Mouse (Mus musculus) embryonic facial prominence, embryonic 14.5 days (tissue): ENCODE measurements around the gene Tnfaip2. TPM values are rescaled to one million over a fixed set of nuclear protein-coding genes. Genes with fewer than 3 reads are reported as not detected.

ENCODE experiments used
- ATAC-seq: fragments of 200-750 bp; cut with Nextera tagmentation; 2 replicates; pipeline ENCODE4 v1.8.0; 2017; ENCODE audit warnings: low read depth, moderate number of reproducible peaks, moderate TSS enrichment
- DNase-seq: peaks from one replicate; pipeline ENCODE4 v3.0.0-alpha.2; 2015; ENCODE audit warnings: low spot score
- H3K27ac ChIP-seq: fragments of 300-500 bp; sonication (generic); replicated peaks from 2 replicates; pipeline ENCODE4 v1.5.1; 2014; ENCODE audit warnings: low read depth, mild to moderate bottlenecking, low read length, moderate library complexity
- H3K27me3 ChIP-seq: fragments of 300-500 bp; sonication (generic); replicated peaks from 2 replicates; pipeline ENCODE4 v1.6.1; 2014; ENCODE audit warnings: low read length; ENCODE audit not compliant: control insufficient read depth, insufficient read depth
- H3K36me3 ChIP-seq: fragments of 300-500 bp; sonication (generic); 2 replicates; pipeline ENCODE4 v1.6.1; 2014; ENCODE audit warnings: low read length, mixed read lengths; ENCODE audit not compliant: control insufficient read depth, insufficient read depth
- H3K4me1 ChIP-seq: fragments of 300-500 bp; sonication (generic); 2 replicates; pipeline ENCODE4 v1.6.1; 2014; ENCODE audit warnings: antibody characterized with exemption, low read length; ENCODE audit not compliant: control insufficient read depth, insufficient read depth
- H3K4me2 ChIP-seq: fragments of 300-500 bp; sonication (generic); 2 replicates; pipeline ENCODE4 v1.6.1; 2014; ENCODE audit warnings: low read depth, mild to moderate bottlenecking, low read length, moderate library complexity, mixed read lengths
- H3K4me3 ChIP-seq: fragments of 300-500 bp; sonication (generic); 2 replicates; pipeline ENCODE4 v1.5.1; 2014; ENCODE audit warnings: low read depth, mild to moderate bottlenecking, low read length
- H3K9ac ChIP-seq: fragments of 300-500 bp; sonication (generic); 2 replicates; pipeline ENCODE4 v1.6.1; 2014; ENCODE audit warnings: low read depth, mild to moderate bottlenecking, low read length, moderate library complexity, mixed read lengths
- H3K9me3 ChIP-seq: fragments of 300-500 bp; sonication (generic); 2 replicates; pipeline ENCODE4 v1.6.1; 2016; ENCODE audit warnings: low read length; ENCODE audit not compliant: control insufficient read depth
- WGBS: fragments of 180-500 bp; shearing (Covaris S2); extraction: QIAGEN DNeasy Blood & Tissue Kit; methylation state at CpG from one replicate; pipeline ENCODE4 v1.1.7; 2014; 5-methylcytosine and 5-hydroxymethylcytosine counted together
- polyA plus RNA-seq: library from polyadenylated mRNA; unstranded; fragments of >200 nt; fragmentation: Nextera tagmentation; extraction: Ambion mirVana; gene quantifications from 2 replicates; pipeline ENCODE4 v1.2.1, GENCODE M21; 2014

Gene Tnfaip2
- polyA plus RNA-seq, 1 experiment from 2014 or later: 11.7 TPM

DNA sequence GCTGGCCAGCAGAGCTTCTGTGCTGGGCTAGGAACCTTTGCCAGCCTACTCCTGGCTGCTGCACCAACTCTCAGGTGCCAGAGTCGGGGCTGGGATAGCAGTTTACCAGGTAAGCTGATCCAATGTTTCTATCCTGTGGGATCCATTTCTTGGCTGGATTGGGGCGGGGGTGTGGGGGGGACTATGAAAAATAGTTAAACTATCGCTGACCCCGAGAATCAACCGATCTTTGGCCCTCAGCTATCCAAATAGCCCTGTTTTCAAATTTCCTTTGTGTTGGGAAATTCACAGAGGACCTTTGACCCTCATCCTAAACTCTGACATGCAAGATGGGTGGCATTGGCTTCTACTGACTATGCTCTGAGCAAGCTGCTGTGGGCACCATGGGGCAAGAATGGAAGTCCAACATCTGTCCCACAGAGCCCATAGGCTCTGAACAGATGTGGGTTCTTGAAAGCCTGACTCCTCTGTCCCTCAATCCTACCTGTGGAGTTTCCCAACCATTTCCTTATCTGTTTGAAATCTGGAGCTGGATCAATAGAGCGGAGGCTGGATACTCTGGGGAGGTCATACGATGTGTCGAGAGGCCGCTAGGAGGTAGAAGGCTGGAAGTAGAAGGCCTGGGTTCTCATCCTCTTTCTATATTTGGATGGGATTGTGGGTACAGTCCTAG, 1.4 kb upstream of the Tnfaip2 start:
- no peak for ATAC-seq
- 91% methylated on average over 8 of the region's 9 CpGs for WGBS
- Histone ChIP-seq H3K36me3 (no peaks in the 10 kb centered on the region), H3K27me3 (peaks cover 49% of the 10 kb centered on the region), H3K4me3 (no peak overlapping the region), H3K9ac (no peak overlapping the region), H3K4me2 (no peak overlapping the region), H3K27ac (no peak overlapping the region), H3K4me1 (peaks cover 10% of the 10 kb centered on the region; the same call in 1 of the 2 replicates), H3K9me3 (no peaks in the 10 kb centered on the region)
- no peak for DNase-seq

GRCm38 (mm10) chr12:111441523-111441922, 746 bp upstream of the Tnfaip2 start:
- peaks cover 56% of the 10 kb centered on the region for H3K27me3 ChIP-seq
- ATAC-seq (no peak), DNase-seq (no peak)
- no peak overlapping the region for H3K9ac ChIP-seq
- H3K4me2 ChIP-seq: no peak overlapping the region
- no peaks in the 10 kb centered on the region for H3K36me3 ChIP-seq
- peaks cover 10% of the 10 kb centered on the region; the same call in 1 of the 2 replicates for H3K4me1 ChIP-seq
- 70% methylated on average over 3 of the region's 3 CpGs for WGBS
- no peak overlapping the region for H3K4me3 ChIP-seq
- H3K9me3 ChIP-seq: no peaks in the 10 kb centered on the region
- no peak overlapping the region for H3K27ac ChIP-seq

- peaks cover 10% of the 10 kb centered on the region for H3K4me1 ChIP-seq
- no peaks in the 10 kb centered on the region for H3K9me3 ChIP-seq
- H3K9ac ChIP-seq: peak overlapping the region; percentile 57
- no peak for ATAC-seq
- DNase-seq: no peak
- H3K27me3 ChIP-seq: peaks cover 70% of the 10 kb centered on the region
- H3K36me3 ChIP-seq: no peaks in the 10 kb centered on the region
- peak overlapping the region; percentile 40 for H3K4me3 ChIP-seq
- WGBS: 24% methylated on average over 15 of the region's 15 CpGs
- H3K27ac ChIP-seq: peak overlapping the region; percentile 54; the same call in 1 of the 2 replicates
- peak overlapping the region; percentile 72 for H3K4me2 ChIP-seq
Observed at GRCm38 (mm10) chr12:111443011-111443870, 972 bp downstream of the Tnfaip2 start.

DNA sequence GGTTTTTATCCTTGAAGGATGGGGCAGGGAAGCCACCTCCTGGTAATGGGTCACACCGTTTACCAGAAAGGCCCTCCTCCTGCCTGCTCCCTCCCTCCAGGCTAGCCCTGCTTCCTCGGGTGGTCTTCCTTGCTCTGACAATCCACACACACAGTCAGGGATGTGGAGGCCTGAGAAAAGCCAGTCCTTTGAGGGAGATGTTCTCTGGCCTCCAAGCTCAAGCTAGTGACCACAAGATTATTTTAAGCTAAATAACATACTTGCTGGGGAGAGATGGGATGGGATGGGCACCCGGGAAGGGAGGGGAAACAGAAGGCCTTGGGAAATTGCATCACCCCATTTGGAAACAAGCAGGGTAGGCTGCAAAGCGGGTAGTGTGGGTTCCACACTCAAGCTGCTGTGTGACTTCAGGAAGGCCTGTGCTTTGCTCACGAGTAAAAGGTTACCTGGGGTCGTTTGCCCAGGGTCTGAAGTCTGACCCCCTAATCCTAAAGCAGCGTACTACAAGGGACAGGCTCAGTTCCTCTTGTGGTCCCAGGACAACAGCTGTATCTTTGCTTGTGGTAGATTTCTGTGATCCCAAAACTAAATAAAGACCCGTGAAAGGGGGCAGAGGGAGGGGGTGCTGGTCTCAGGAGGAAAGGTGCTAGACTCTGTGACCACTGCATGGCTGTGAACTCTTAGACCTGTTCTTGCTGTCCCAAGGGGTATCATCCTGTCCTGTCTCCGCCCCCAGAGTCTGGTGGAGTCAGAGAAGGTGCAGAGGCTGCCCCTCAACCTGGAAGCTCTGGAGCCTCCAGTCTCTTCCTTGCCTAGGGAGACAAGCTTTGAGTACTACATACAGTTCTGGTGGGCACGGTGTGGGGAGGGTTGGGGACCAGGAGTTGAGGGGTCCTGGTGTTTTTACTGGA, 1.9 kb downstream of the Tnfaip2 start:
- Histone ChIP-seq H3K9me3 (no peaks in the 10 kb centered on the region), H3K36me3 (no peaks in the 10 kb centered on the region), H3K4me1 (peaks cover 16% of the 10 kb centered on the region), H3K27me3 (peaks cover 79% of the 10 kb centered on the region), H3K4me3 (peak overlapping the region; percentile 40; the same call in 1 of the 2 replicates), H3K27ac (no peak overlapping the region), H3K9ac (no peak overlapping the region), H3K4me2 (peak overlapping the region; percentile 72)
- 35% methylated on average over 10 of the region's 10 CpGs for WGBS
- ATAC-seq (no peak), DNase-seq (no peak)

DNA sequence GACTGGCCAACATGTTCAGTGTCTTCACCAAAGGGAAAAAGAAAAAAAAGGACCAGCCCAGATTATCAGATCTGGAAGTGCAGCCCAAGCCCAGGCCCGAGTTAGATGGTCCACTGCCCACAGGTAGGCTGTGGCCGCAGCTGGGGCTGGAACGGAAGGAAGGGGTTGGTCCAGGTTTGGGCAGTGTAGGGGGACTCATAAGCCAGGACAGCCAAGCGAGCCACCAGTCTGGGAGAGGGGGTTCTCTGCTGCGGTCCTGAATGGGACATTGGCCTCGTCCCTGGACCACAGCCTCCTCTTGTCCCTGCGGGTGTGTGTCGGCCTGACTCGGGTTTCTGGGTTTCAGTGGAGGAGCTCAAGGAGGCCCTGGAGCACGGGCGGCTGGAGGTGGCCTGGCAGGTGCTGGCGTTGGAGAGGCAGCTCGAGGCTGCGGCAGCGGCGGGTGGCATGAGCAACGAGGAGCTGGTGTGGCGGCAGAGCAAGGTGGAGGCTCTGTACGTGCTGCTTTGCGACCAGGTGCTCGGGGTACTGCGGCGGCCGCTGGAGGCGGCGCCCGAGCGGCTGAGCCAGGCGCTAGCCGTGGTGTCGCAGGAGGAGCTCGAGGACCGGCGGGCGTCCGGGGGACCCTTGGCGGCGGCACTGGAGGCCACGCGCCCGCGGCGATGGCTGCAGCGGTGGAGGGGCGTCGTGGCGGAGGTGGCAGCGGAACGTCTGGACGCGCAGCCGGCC, 3.1 kb downstream of the Tnfaip2 start:
- no peak for DNase-seq
- WGBS: 11% methylated on average over 18 of the region's 52 CpGs
- H3K27me3 ChIP-seq: peaks cover 90% of the 10 kb centered on the region
- H3K9ac ChIP-seq: peak overlapping the region; percentile 34; the same call in 1 of the 2 replicates
- H3K9me3 ChIP-seq: no peaks in the 10 kb centered on the region
- H3K4me1 ChIP-seq: peaks cover 25% of the 10 kb centered on the region
- no peak for ATAC-seq
- H3K27ac ChIP-seq: no peak overlapping the region
- H3K4me3 ChIP-seq: peak overlapping the region; percentile 32
- peak overlapping the region; percentile 50 for H3K4me2 ChIP-seq
- no peaks in the 10 kb centered on the region for H3K36me3 ChIP-seq

DNA sequence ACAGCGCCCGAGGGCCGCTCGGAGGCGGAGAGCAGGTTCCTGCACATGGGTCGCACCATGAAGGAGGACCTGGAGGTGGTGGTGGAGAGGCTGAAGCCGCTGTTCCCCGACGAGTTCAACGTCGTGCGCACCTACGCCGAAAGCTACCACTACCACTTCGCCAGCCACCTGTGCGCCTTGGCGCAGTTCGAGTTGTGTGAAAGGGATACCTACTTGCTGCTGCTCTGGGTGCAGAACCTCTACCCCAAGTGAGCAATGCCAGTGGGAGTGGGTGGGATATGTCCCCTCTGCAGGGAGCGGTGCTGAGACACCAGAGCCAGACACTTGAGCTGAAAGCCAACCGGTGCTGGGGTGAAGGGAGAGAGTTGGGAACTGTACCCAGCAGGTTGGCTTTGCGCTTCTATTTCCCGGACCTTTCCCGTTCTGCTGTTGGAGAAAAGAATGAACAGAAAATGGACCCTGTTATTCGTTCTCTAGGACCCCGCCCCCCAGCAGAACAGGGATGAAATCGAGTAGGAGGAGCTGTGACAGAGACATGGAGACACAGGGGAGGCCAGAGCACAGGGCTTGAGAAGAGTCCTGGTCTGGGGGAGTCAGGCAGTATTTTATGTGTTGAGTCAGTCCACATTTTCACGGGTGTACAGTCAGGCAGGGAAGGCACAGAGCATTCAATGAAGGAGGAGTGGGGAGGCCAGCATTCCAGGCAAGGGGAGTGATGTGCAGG, 3.8 kb downstream of the Tnfaip2 start:
- no peak overlapping the region for H3K27ac ChIP-seq
- DNase-seq: no peak
- 9% methylated on average over 21 of the region's 27 CpGs for WGBS

GRCm38 (mm10) chr12:111446745-111447144, 4.5 kb downstream of the Tnfaip2 start:
- no peaks in the 10 kb centered on the region for H3K36me3 ChIP-seq
- peaks cover 25% of the 10 kb centered on the region for H3K4me1 ChIP-seq
- no peak overlapping the region for H3K27ac ChIP-seq
- no peak overlapping the region for H3K4me2 ChIP-seq
- DNase-seq (no peak), ATAC-seq (no peak)
- WGBS: 34% methylated on average over 5 of the region's 5 CpGs
- no peaks in the 10 kb centered on the region for H3K9me3 ChIP-seq
- H3K9ac ChIP-seq: no peak overlapping the region
- H3K27me3 ChIP-seq: peaks cover 90% of the 10 kb centered on the region
- H3K4me3 ChIP-seq: no peak overlapping the region

More for the DNA sequence above, 3.8 kb downstream of the Tnfaip2 start:
- peak overlapping the region; percentile 34; the same call in 1 of the 2 replicates for H3K9ac ChIP-seq
- H3K4me2 ChIP-seq: peak overlapping the region; percentile 50
- ATAC-seq: no peak
- H3K4me1 ChIP-seq: peaks cover 25% of the 10 kb centered on the region
- peaks cover 95% of the 10 kb centered on the region for H3K27me3 ChIP-seq
- H3K4me3 ChIP-seq: peak overlapping the region; percentile 32
- H3K9me3 ChIP-seq: no peaks in the 10 kb centered on the region
- H3K36me3 ChIP-seq: no peaks in the 10 kb centered on the region
